Mouse (Mus musculus) liver, postnatal 0 days (tissue): ENCODE results near the gene Crnkl1. TPM values are rescaled to one million over a fixed set of nuclear protein-coding genes. Genes with fewer than 3 reads are reported as not detected.

Source experiments
- ATAC-seq: fragments of 200-750 bp; cut with Nextera tagmentation; 2 replicates; pipeline ENCODE4 v1.8.0; 2017; ENCODE audit warnings: mild to moderate bottlenecking, moderate library complexity
- DNase-seq: peaks from one replicate; pipeline ENCODE4 v3.0.0-alpha.2; 2016
- H3K27ac ChIP-seq: fragments of 300-500 bp; sonication (generic); 2 replicates; pipeline ENCODE4 v1.5.1; 2014; ENCODE audit warnings: antibody characterized with exemption, moderate library complexity, mild to moderate bottlenecking, low read depth
- H3K27me3 ChIP-seq: fragments of 300-500 bp; sonication (generic); 2 replicates; pipeline ENCODE4 v1.6.1; 2014; ENCODE audit warnings: low read length, control low read depth, mixed read lengths; ENCODE audit not compliant: insufficient read depth
- H3K36me3 ChIP-seq: fragments of 300-500 bp; sonication (generic); replicated peaks from 2 replicates; pipeline ENCODE4 v1.6.1; 2014; ENCODE audit warnings: mild to moderate bottlenecking, control low read depth, low read length, moderate library complexity, mixed read lengths; ENCODE audit not compliant: insufficient read depth
- H3K4me1 ChIP-seq: fragments of 300-500 bp; sonication (generic); 2 replicates; pipeline ENCODE4 v1.6.1; 2014; ENCODE audit warnings: antibody characterized with exemption, mild to moderate bottlenecking, control low read depth; ENCODE audit not compliant: insufficient read depth
- H3K4me2 ChIP-seq: fragments of 300-500 bp; sonication (generic); 2 replicates; pipeline ENCODE4 v1.6.1; 2014; ENCODE audit warnings: low read depth, mild to moderate bottlenecking, low read length, moderate library complexity, mixed read lengths
- H3K4me3 ChIP-seq: fragments of 300-500 bp; sonication (generic); 2 replicates; pipeline ENCODE4 v1.5.1; 2014; ENCODE audit warnings: low read depth, low read length
- H3K9ac ChIP-seq: fragments of 300-500 bp; sonication (generic); replicated peaks from 2 replicates; pipeline ENCODE4 v1.6.1; 2014; ENCODE audit warnings: mild to moderate bottlenecking, moderate library complexity
- H3K9me3 ChIP-seq: fragments of 300-500 bp; sonication (generic); 2 replicates; pipeline ENCODE4 v1.6.1; 2016; ENCODE audit warnings: mild to moderate bottlenecking, control low read depth, low read length, mixed read lengths
- CTCF ChIP-seq: sonication (generic); IDR thresholded peaks from 2 replicates; pipeline ENCODE4 v1.5.1; 2016; ENCODE audit warnings: antibody characterized with exemption, low read depth
- EP300 ChIP-seq: IDR thresholded peaks from 2 replicates; pipeline ENCODE4 v1.6.1; 2016; ENCODE audit warnings: antibody characterized with exemption, low read depth, mild to moderate bottlenecking
- WGBS: fragments of 180-500 bp; shearing (Covaris S2); extraction: QIAGEN DNeasy Blood & Tissue Kit; methylation state at CpG from one replicate; pipeline ENCODE4 v1.1.7; 2014; ENCODE audit not compliant: insufficient replicate concordance; 5-methylcytosine and 5-hydroxymethylcytosine counted together
- polyA plus RNA-seq: library from polyadenylated mRNA; unstranded; fragments of >200 nt; fragmentation: Nextera tagmentation; extraction: Ambion mirVana; gene quantifications from 2 replicates; pipeline ENCODE4 v1.2.1, GENCODE M21; 2015

Crnkl1 gene
- polyA plus RNA-seq, 1 experiment from 2014 or later, result 10.7 TPM

DNA sequence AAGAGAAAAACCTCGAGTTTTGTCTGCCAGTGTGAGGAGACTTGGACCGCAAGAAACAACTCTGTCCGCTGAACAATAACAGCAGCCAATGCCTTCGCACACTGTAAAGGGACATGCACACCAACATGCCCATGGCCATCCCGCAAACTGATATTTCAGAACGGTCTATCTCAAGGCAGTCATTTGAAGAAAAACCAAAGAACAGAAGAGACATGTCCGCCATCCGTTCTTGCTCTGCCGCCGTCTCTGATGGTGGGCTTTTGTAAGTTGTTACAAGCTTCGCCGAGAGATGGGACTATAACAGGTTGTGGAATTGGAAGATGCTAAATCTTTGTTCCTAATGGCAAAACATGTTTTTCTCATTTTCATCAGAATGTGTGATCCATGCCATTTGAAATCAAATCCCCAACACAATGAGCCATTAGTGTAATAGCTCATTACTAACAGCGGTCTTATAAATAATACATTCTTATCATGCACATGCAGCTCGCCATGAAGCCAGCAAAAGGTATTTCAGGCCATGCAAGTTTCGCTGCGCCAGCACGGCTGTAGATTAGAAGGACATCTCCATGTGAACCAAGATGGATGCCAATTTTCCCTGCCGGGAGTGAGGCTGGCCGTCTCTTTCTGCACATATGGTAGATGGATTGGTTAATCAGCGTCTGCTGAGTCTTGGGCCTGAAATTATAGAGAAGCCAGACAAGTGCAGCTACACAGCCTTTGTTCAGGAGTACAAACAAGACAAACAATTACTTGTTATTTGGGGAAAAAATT, 36.6 kb upstream of the Crnkl1 start:
- H3K4me1 ChIP-seq, result no peaks in the 10 kb centered on the region
- no peak for TF ChIP-seq EP300
- no peak for TF ChIP-seq CTCF
- WGBS, result 87% methylated on average over 20 of the region's 20 CpGs
- H3K27me3 ChIP-seq, result no peaks in the 10 kb centered on the region
- H3K27ac ChIP-seq, result no peak overlapping the region
- no peak for DNase-seq
- H3K4me3 ChIP-seq, result no peak overlapping the region
- no peak overlapping the region for H3K9ac ChIP-seq
- ATAC-seq, result no peak
- H3K9me3 ChIP-seq, result no peaks in the 10 kb centered on the region; the same call in 1 of the 2 replicates
- no peak overlapping the region for H3K4me2 ChIP-seq
- no peaks in the 10 kb centered on the region for H3K36me3 ChIP-seq

DNA sequence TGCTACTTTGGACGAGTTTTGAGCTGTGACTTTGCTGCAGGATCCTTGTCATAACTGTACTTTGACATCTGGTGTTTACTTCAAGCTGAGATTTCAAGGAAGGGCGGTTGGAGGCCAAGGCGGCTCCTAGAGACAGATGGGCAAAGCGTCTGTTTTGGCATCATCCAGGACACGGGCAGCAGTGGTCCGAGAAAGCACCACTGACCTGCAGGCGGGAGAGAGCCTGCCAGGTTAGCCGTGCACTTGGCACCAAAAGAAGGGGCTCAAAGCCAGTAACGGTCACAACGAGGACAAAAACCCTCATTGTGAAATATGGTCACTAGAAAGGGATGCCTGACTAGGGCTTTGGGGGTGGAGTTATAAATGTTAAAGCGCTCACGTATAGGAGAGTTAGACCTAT, 35.9 kb upstream of the Crnkl1 start:
- Histone ChIP-seq H3K9me3 (no peaks in the 10 kb centered on the region), H3K4me2 (no peak overlapping the region)

DNA sequence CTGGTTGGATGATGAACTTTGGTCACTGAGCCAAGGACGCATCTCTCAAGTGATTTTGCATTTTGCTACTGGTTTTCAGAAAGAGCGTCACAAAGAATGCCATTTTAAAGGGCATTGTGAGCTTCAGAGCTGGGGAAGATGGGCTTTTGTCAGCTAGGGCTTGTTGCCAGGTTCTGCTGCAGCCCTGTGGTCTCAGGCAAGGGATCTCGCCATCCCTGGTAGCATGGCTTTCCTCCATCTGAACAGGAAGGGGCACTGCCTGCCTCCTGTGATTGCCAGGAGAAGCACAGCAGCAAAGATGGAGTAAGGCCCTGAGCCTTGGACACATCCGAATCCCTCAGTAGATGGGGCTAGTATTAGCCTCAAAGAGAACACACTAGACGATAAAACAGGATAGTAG, 27.0 kb upstream of the Crnkl1 start:
- Histone ChIP-seq H3K27ac (no peak overlapping the region), H3K9me3 (no peaks in the 10 kb centered on the region), H3K4me3 (no peak overlapping the region), H3K9ac (no peak overlapping the region), H3K4me2 (no peak overlapping the region), H3K36me3 (no peaks in the 10 kb centered on the region), H3K4me1 (no peaks in the 10 kb centered on the region), H3K27me3 (no peaks in the 10 kb centered on the region)
- TF ChIP-seq CTCF, result no peak
- TF ChIP-seq EP300, result no peak
- DNase-seq (no peak), ATAC-seq (no peak)
- WGBS, result 79% methylated on average over 5 of the region's 5 CpGs

More for the DNA sequence above, 35.9 kb upstream of the Crnkl1 start:
- Histone ChIP-seq H3K36me3 (no peaks in the 10 kb centered on the region), H3K27ac (no peak overlapping the region), H3K9ac (no peak overlapping the region), H3K4me1 (no peaks in the 10 kb centered on the region), H3K27me3 (no peaks in the 10 kb centered on the region), H3K4me3 (no peak overlapping the region)
- ATAC-seq (no peak), DNase-seq (no peak)
- no peak for TF ChIP-seq CTCF
- TF ChIP-seq EP300, result no peak
- 83% methylated on average over 12 of the region's 12 CpGs for WGBS

DNA sequence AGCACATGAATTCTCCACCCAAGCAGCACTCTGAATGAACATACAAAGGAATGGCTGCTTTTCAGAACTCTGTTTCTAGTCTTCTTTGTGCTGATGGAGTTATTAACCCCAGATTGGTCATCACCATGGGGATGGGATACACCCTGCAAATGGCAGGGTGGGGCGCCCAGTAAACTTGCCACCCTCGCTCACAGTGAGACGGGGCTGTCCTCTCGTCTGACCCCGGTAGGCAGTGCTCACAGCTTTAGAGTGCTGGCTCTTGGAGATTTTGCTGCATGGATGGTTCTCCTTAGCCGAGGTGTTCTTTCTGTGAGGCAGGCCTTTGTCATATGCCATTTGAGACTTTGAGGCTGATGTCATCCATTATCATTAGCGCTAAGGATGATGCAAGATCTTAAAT, 23.7 kb upstream of the Crnkl1 start:
- no peaks in the 10 kb centered on the region for H3K36me3 ChIP-seq
- TF ChIP-seq CTCF, result no peak
- TF ChIP-seq EP300, result no peak

DNA sequence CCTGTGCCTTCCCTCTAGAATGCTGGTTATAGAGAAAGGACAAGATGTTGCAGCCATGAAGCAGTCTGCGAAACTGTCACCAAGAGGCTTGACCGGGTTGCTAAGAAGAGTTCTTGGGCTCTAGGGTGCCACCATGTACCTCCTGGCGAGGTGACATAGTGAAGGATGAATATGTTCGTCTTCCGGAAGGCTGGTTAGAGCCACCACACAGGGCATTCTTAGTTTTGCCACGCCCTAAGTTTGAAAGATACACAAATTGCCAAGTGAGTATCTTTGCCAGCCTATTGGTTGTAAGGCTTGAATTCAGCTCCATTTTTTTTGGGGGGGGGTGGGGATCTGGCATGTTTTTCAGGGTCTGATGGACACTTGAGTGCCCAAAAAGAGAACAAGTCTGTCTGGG, 23.3 kb upstream of the Crnkl1 start:
- 76% methylated on average over 6 of the region's 6 CpGs for WGBS

More for the DNA sequence above, 23.7 kb upstream of the Crnkl1 start:
- Histone ChIP-seq H3K27me3 (no peaks in the 10 kb centered on the region), H3K4me1 (no peaks in the 10 kb centered on the region), H3K4me3 (no peak overlapping the region), H3K9ac (no peak overlapping the region), H3K4me2 (no peak overlapping the region), H3K27ac (no peak overlapping the region), H3K9me3 (no peaks in the 10 kb centered on the region)
- WGBS, result 78% methylated on average over 7 of the region's 7 CpGs
- DNase-seq, result no peak
- no peak for ATAC-seq

DNA sequence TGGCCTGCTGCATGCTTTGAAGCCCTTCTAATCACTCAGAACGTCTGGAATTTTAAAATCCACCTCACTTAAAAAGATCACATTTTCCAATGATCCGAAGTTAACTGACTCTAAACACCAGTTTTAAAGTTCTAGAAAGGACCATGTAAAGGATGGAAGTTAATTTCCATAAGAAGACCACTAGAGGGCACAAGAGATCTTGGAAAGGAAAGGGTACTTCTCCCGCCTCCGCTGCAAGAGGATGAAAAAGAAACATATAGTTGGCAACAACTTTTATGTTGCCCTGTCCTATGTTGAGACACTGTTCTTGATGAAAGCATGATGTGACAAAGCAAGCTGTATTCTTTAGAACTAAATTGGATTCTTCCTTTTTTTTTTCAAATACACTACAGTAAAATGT, 22.6 kb upstream of the Crnkl1 start:
- H3K27me3 ChIP-seq, result no peaks in the 10 kb centered on the region
- H3K36me3 ChIP-seq, result no peaks in the 10 kb centered on the region
- DNase-seq, result no peak
- H3K27ac ChIP-seq, result no peak overlapping the region
- H3K4me2 ChIP-seq, result no peak overlapping the region
- WGBS, result 10% methylated on average over 4 of the region's 4 CpGs
- TF ChIP-seq EP300, result no peak
- TF ChIP-seq CTCF, result peak; percentile 78
- ATAC-seq, result 0 out of 2 replicates have a peak, but pooled peaks have one; percentile 23
- no peaks in the 10 kb centered on the region for H3K4me1 ChIP-seq
- H3K9me3 ChIP-seq, result no peaks in the 10 kb centered on the region
- no peak overlapping the region for H3K4me3 ChIP-seq
- no peak overlapping the region for H3K9ac ChIP-seq

More for the DNA sequence above, 23.3 kb upstream of the Crnkl1 start:
- Histone ChIP-seq H3K4me3 (no peak overlapping the region), H3K9ac (no peak overlapping the region), H3K4me2 (no peak overlapping the region), H3K27ac (no peak overlapping the region), H3K4me1 (no peaks in the 10 kb centered on the region), H3K36me3 (no peaks in the 10 kb centered on the region), H3K27me3 (no peaks in the 10 kb centered on the region), H3K9me3 (no peaks in the 10 kb centered on the region)
- DNase-seq (no peak), ATAC-seq (no peak)
- TF ChIP-seq CTCF (no peak), EP300 (no peak)
